Mouse (Mus musculus): ENCODE results near the gene Adam1b.

DNA sequence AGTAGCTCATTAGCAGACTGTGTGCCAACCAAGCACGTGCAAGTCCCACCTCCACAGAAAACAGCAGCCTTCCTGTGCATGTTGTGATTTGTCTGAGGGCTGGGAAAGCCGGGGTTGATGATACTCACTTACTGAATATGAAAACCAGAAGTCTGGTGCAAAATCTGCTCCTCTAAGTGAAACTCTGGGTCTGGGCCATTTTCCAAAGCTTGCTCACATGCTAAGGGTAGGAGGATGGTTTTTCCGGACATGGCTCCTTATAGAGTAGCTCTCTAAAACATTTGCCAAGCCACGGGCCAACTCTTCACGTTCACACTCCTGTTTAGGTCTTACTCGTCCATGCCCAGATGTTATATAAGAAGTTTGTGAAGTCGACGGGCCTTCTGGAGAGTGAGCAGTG, 9.9 kb downstream of the Adam1b start:
- TF ChIP-seq POLR2A (IDR thresholded peaks at IDR 0.05; ENCODE audit: low read depth, low read length): no peak
- TF ChIP-seq CTCF (IDR thresholded peaks at IDR 0.05; ENCODE audit: extremely low read depth, insufficient read length, insufficient replicate concordance, low read depth, low read length): no peak
